Mouse (Mus musculus): ENCODE measurements around the gene Polrmt. TPM values are rescaled to one million over a fixed set of nuclear protein-coding genes. Genes with fewer than 3 reads are reported as not detected.

Gene Polrmt
- polyA plus RNA-seq, 1 experiment from 2014 or later = 11.7 TPM

DNA sequence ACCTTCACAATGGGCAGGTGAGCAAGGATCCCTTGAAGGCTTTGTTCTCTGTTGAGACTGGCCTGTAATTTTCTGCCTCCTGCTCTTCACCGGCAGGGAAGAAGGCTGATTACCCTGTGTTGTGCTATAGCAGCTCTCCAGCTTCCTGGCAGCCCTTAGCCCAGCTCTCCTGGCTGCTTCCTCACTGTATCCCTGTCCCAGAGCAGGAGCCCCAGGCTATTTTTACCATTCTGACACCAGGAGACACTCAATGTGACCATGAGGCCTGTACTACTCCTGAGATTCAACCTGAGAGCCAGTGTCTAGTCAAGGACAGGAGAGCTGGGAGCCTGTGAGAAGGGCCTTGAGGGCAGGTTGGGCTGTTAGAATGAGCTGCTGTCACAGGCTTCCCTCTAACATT lies 59.7 kb downstream of the Polrmt start:
- Histone ChIP-seq H3K79me2 (ENCODE audit: inconsistent target) (peaks cover 46% of the 10 kb centered on the region), H3K36me3 (ENCODE audit: inconsistent target) (peaks cover 44% of the 10 kb centered on the region), H3K27ac (no peak overlapping the region), H3K4me3 (ENCODE audit: inconsistent target) (no peak overlapping the region)
- WGBS (ENCODE audit: missing documents) = 100% methylated on average over 1 of the region's 1 CpGs

DNA sequence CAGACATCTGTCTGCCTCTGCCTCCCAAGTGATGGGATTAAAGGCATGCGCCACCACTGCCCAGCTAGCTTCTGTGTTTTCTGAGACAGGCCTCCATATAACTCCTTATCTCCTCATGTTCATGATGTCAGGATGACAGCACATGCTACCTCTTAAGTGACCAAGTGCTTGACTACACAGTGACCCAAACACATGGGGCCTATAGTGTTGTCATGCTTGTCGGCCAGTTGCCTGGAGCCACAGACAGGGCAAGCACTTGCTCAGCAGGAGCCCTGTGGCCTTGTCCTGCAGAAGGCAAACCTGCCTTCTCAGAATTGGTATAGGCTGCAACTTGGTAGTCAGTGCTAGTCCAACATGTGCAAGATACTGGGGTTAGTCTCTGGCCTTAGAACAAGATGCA lies 60.2 kb downstream of the Polrmt start:
- no peak overlapping the region for H3K4me3 ChIP-seq (ENCODE audit: inconsistent target)
- H3K27ac ChIP-seq = no peak overlapping the region
- H3K36me3 ChIP-seq (ENCODE audit: inconsistent target) = peaks cover 44% of the 10 kb centered on the region
- peaks cover 46% of the 10 kb centered on the region for H3K79me2 ChIP-seq (ENCODE audit: inconsistent target)
- WGBS (ENCODE audit: missing documents) = 94% methylated on average over 2 of the region's 2 CpGs

Other genes with a start within 250 kb of the Polrmt start
- 5.9 to 18.3 TPM (median 17.5 TPM) in 3 replicates for gene Plpp2, start 212.8 kb downstream of the Polrmt start, polyA plus RNA-seq (2018)
- 4.8 to 16.5 TPM (median 12.6 TPM) in 3 replicates for gene Mier2, start 191.4 kb downstream of the Polrmt start, polyA plus RNA-seq (2018)
- gene Theg, start 159.2 kb downstream of the Polrmt start, polyA plus RNA-seq (2018) = not detected in 3 replicates
- not detected in 3 replicates for gene C2cd4c, start 132.6 kb downstream of the Polrmt start, polyA plus RNA-seq (2018)
- gene Shc2, start 108.7 kb downstream of the Polrmt start, polyA plus RNA-seq (2018) = 0.15 to 0.53 TPM (median 0.38 TPM) in 3 replicates
- not detected in 3 replicates for gene Odf3l2, start 100.8 kb downstream of the Polrmt start, polyA plus RNA-seq (2018)
- not detected in 3 replicates for gene Madcam1, start 82.0 kb downstream of the Polrmt start, polyA plus RNA-seq (2018)
- gene Tpgs1, start 77.2 kb downstream of the Polrmt start, polyA plus RNA-seq (2018) = 10.4 to 41.3 TPM (median 25.9 TPM) in 3 replicates
- gene Cdc34, start 64.4 kb downstream of the Polrmt start, polyA plus RNA-seq (2018) = 78.9 to 136 TPM (median 128 TPM) in 3 replicates
- 0.30 TPM in 1 of 3 replicates, not detected in the others for gene Gzmm, start 57.6 kb downstream of the Polrmt start, polyA plus RNA-seq (2018)
- gene Bsg, start 42.1 kb downstream of the Polrmt start, polyA plus RNA-seq (2018) = 331 to 456 TPM (median 356 TPM) in 3 replicates
- 0.30 to 1.6 TPM (median 0.40 TPM) in 3 replicates for gene Hcn2, start 29.9 kb downstream of the Polrmt start, polyA plus RNA-seq (2018)
- gene Fgf22, start 8.5 kb upstream of the Polrmt start, polyA plus RNA-seq (2018) = not detected in 3 replicates
- gene Rnf126, start 20.4 kb upstream of the Polrmt start, polyA plus RNA-seq (2018) = 20.1 to 34.6 TPM (median 21.2 TPM) in 3 replicates
- 0.12 to 0.67 TPM (median 0.47 TPM) in 3 replicates for gene Fstl3, start 30.7 kb upstream of the Polrmt start, polyA plus RNA-seq (2018)
- gene Prss57, start 44.4 kb upstream of the Polrmt start, polyA plus RNA-seq (2018) = not detected in 3 replicates
- 1.3 to 1.9 TPM (median 1.8 TPM) in 3 replicates for gene Palm, start 47.0 kb upstream of the Polrmt start, polyA plus RNA-seq (2018)
- gene Misp, start 74.4 kb upstream of the Polrmt start, polyA plus RNA-seq (2018) = 0.23 to 0.95 TPM (median 0.93 TPM) in 3 replicates
- 119 to 188 TPM (median 143 TPM) in 3 replicates for gene Ptbp1, start 107.8 kb upstream of the Polrmt start, polyA plus RNA-seq (2018)
- gene Prtn3, start 127.9 kb upstream of the Polrmt start, polyA plus RNA-seq (2018) = 0.96 to 1.6 TPM (median 1.2 TPM) in 3 replicates
- gene Plppr3, start 128.1 kb upstream of the Polrmt start, polyA plus RNA-seq (2018) = 0.64 to 2.5 TPM (median 1.0 TPM) in 3 replicates
- gene Elane, start 139.7 kb upstream of the Polrmt start, polyA plus RNA-seq (2018) = 0.67 to 0.89 TPM in 2 of 3 replicates, not detected in the other
- not detected in 3 replicates for gene Cfd, start 144.3 kb upstream of the Polrmt start, polyA plus RNA-seq (2018)
- 10.6 to 18.8 TPM (median 16.5 TPM) in 3 replicates for gene Med16, start 162.3 kb upstream of the Polrmt start, polyA plus RNA-seq (2018)
- gene Gm26602, start 164.3 kb upstream of the Polrmt start, polyA plus RNA-seq (2018) = 5.7 TPM in 1 of 3 replicates, not detected in the others
- 0.27 to 0.89 TPM (median 0.30 TPM) in 3 replicates for gene Kiss1r, start 170.4 kb upstream of the Polrmt start, polyA plus RNA-seq (2018)
- 41.6 to 61.5 TPM (median 54.4 TPM) in 3 replicates for gene R3hdm4, start 174.6 kb upstream of the Polrmt start, polyA plus RNA-seq (2018)
- 13.8 to 37.4 TPM (median 29.1 TPM) in 3 replicates for gene Arid3a, start 180.5 kb upstream of the Polrmt start, polyA plus RNA-seq (2018)
- 11.4 to 31.4 TPM (median 18.8 TPM) in 3 replicates for gene Wdr18, start 213.6 kb upstream of the Polrmt start, polyA plus RNA-seq (2018)
- gene Grin3b, start 224.1 kb upstream of the Polrmt start, polyA plus RNA-seq (2018) = not detected in 3 replicates
- gene Tmem259, start 237.7 kb upstream of the Polrmt start, polyA plus RNA-seq (2018) = 37.3 to 67.6 TPM (median 52.3 TPM) in 3 replicates
- gene Cnn2, start 242.0 kb upstream of the Polrmt start, polyA plus RNA-seq (2018) = 4.0 to 9.8 TPM (median 4.7 TPM) in 3 replicates
- 3.3 to 10.6 TPM (median 4.0 TPM) in 3 replicates for gene Abca7, start 249.9 kb upstream of the Polrmt start, polyA plus RNA-seq (2018)

Measured in macrophage (primary cell).